Mouse (Mus musculus) G1E (cell line): Measurements from ENCODE around the gene Scamp2. TPM values are rescaled to one million over a fixed set of nuclear protein-coding genes. Genes with fewer than 3 reads are reported as not detected.

ENCODE experiments used
- ATAC-seq: 2 replicates; pipeline ENCODE4 v1.8.0; 2016; ENCODE audit warnings: mild to moderate bottlenecking; ENCODE audit not compliant: insufficient number of reproducible peaks, poor library complexity, low FRiP score, severe bottlenecking; ENCODE audit errors: extremely low read depth
- DNase-seq: peaks from one replicate; pipeline ENCODE4 v3.0.0; 2012; ENCODE audit warnings: low spot score
- H3K27me3 ChIP-seq: 2 replicates; pipeline ENCODE4 v1.6.1; 2012; ENCODE audit warnings: mild to moderate bottlenecking, low read length, inconsistent platforms; ENCODE audit not compliant: insufficient read depth
- H3K36me3 ChIP-seq: replicated peaks from 2 replicates; pipeline ENCODE3; 2012; ENCODE audit warnings: mild to moderate bottlenecking, inconsistent platforms
- H3K4me1 ChIP-seq: 2 replicates; pipeline ENCODE4 v1.6.1; 2012; ENCODE audit warnings: low read depth, low read length, inconsistent platforms, mixed read lengths; ENCODE audit not compliant: insufficient read depth
- H3K4me3 ChIP-seq: 2 replicates; pipeline ENCODE4 v1.5.1; 2012; ENCODE audit warnings: low read depth, mild to moderate bottlenecking, inconsistent platforms, low read length, moderate library complexity, mixed read lengths
- H3K9me3 ChIP-seq: replicated peaks from 2 replicates; pipeline ENCODE4 v1.6.1; 2012; ENCODE audit warnings: inconsistent platforms
- CTCF ChIP-seq: IDR thresholded peaks from 2 replicates; pipeline ENCODE4 v1.5.1; 2012; ENCODE audit warnings: low read depth, low read length, inconsistent platforms, mixed read lengths
- GATA1 ChIP-seq: IDR thresholded peaks from 2 replicates; pipeline ENCODE4 v1.6.1; 2012; ENCODE audit warnings: borderline replicate concordance, low read length, inconsistent platforms, mixed read lengths
- GATA2 ChIP-seq: IDR thresholded peaks from 2 replicates; pipeline ENCODE4 v1.6.1; 2012; ENCODE audit warnings: low read depth, low read length, inconsistent platforms, borderline replicate concordance
- POLR2AphosphoS5 ChIP-seq: IDR thresholded peaks from 2 replicates; pipeline ENCODE4 v1.6.1; 2012; ENCODE audit warnings: low read depth, low read length, inconsistent platforms; ENCODE audit not compliant: insufficient replicate concordance
- TAL1 ChIP-seq: conservative IDR thresholded peaks from 2 replicates; pipeline ENCODE4 v1.6.1; 2012; ENCODE audit warnings: low read depth, low read length, inconsistent platforms, mixed read lengths
- polyA plus RNA-seq: library from polyadenylated mRNA; stranded (reverse); fragments of >175 nt; gene quantifications from 2 replicates; pipeline ENCODE4 v1.2.3, GENCODE M21; 2012
- total RNA-seq, 2 experiments: library from RNA; stranded (forward) in 1 of 2; stranded (reverse) in 1 of 2; fragments of 200-1000 nt in 1 of 2; fragments of >200 nt in 1 of 2; fragmentation: Nextera tagmentation in 1 of 2; gene quantifications; 2 replicates each; pipeline ENCODE4 v1.2.3; 2014 to 2017

Gene Scamp2
- total RNA-seq (2014; fragmentation: Nextera tagmentation), result 18.0 and 26.6 TPM in 2 replicates
- total RNA-seq (2017), result 16.6 and 19.4 TPM in 2 replicates
- polyA plus RNA-seq, result 7.4 and 19.2 TPM in 2 replicates

GRCm38 (mm10) chr9:57560861-57561710 lies at the start of gene Scamp2:
Gene Scamp2 (plus strand): TSS chr9:57560943.
- ATAC-seq, result peak; percentile 92
- Histone ChIP-seq H3K9me3 (no peaks in the 10 kb centered on the region), H3K4me3 (peak within 1 kb of the TSS; percentile 77), H3K27me3 (no peaks in the 10 kb centered on the region), H3K4me1 (peaks cover 37% of the 10 kb centered on the region), H3K36me3 (peaks cover 28% of the 10 kb centered on the region)
- TF ChIP-seq TAL1 (no peak), GATA1 (no peak), POLR2AphosphoS5 (no peak), GATA2 (no peak), CTCF (no peak)
- DNase-seq, result peak; percentile 98

- peaks cover 14% of the 10 kb centered on the region for H3K4me1 ChIP-seq
- no peaks in the 10 kb centered on the region for H3K27me3 ChIP-seq
- DNase-seq, result no peak
- TF ChIP-seq TAL1, result no peak
- peak; percentile 74 for TF ChIP-seq CTCF
- H3K4me3 ChIP-seq, result no peak overlapping the region
- peaks cover 4% of the 10 kb centered on the region; the same call in 1 of the 2 replicates for H3K9me3 ChIP-seq
- H3K36me3 ChIP-seq, result peaks cover 6% of the 10 kb centered on the region
- ATAC-seq, result no peak
These were observed 43.6 kb upstream of the Scamp2 start for GRCm38 (mm10) chr9:57517113-57517512.

- peaks cover 38% of the 10 kb centered on the region for H3K4me1 ChIP-seq
- no peaks in the 10 kb centered on the region for H3K27me3 ChIP-seq
- TF ChIP-seq GATA1 (no peak), GATA2 (no peak), POLR2AphosphoS5 (no peak; the same call in 1 of the 2 replicates)
- ATAC-seq (no peak; the same call in 1 of the 2 replicates), DNase-seq (no peak)
- H3K36me3 ChIP-seq, result peaks cover 19% of the 10 kb centered on the region
- H3K4me3 ChIP-seq, result peak overlapping the region; percentile 97
- H3K9me3 ChIP-seq, result peaks cover 4% of the 10 kb centered on the region; the same call in 1 of the 2 replicates
These were observed 40.2 kb upstream of the Scamp2 start for GRCm38 (mm10) chr9:57520375-57521055.

- H3K9me3 ChIP-seq, result peaks cover 4% of the 10 kb centered on the region; the same call in 1 of the 2 replicates
- DNase-seq, result peak; percentile 82
- H3K36me3 ChIP-seq, result peaks cover 25% of the 10 kb centered on the region
- peaks cover 44% of the 10 kb centered on the region for H3K4me1 ChIP-seq
- H3K27me3 ChIP-seq, result no peaks in the 10 kb centered on the region
- H3K4me3 ChIP-seq, result peak within 1 kb of the TSS; percentile 97
- no peak for TF ChIP-seq GATA1
- peak; percentile 66 for ATAC-seq
These were observed 39.5 kb upstream of the Scamp2 start, which contains the start of gene Cox5a for GRCm38 (mm10) chr9:57521056-57521911. Gene Cox5a (plus strand): TSS chr9:57521274.

- no peak for ATAC-seq
- H3K4me3 ChIP-seq, result peak overlapping the region; percentile 97
- H3K4me1 ChIP-seq, result peaks cover 44% of the 10 kb centered on the region
- no peak for TF ChIP-seq CTCF
- no peak for TF ChIP-seq POLR2AphosphoS5
- TF ChIP-seq TAL1, result no peak
- peaks cover 33% of the 10 kb centered on the region for H3K36me3 ChIP-seq
- H3K9me3 ChIP-seq, result peaks cover 4% of the 10 kb centered on the region; the same call in 1 of the 2 replicates
- H3K27me3 ChIP-seq, result no peaks in the 10 kb centered on the region
- no peak for DNase-seq
These were observed 38.5 kb upstream of the Scamp2 start for GRCm38 (mm10) chr9:57522114-57522860.
